Mouse (Mus musculus): ENCODE results near the gene Slc26a3. TPM values are rescaled to one million over a fixed set of nuclear protein-coding genes. Genes with fewer than 3 reads are reported as not detected.

Gene Slc26a3
- total RNA-seq, 1 experiment from 2014 or later, result not detected

DNA sequence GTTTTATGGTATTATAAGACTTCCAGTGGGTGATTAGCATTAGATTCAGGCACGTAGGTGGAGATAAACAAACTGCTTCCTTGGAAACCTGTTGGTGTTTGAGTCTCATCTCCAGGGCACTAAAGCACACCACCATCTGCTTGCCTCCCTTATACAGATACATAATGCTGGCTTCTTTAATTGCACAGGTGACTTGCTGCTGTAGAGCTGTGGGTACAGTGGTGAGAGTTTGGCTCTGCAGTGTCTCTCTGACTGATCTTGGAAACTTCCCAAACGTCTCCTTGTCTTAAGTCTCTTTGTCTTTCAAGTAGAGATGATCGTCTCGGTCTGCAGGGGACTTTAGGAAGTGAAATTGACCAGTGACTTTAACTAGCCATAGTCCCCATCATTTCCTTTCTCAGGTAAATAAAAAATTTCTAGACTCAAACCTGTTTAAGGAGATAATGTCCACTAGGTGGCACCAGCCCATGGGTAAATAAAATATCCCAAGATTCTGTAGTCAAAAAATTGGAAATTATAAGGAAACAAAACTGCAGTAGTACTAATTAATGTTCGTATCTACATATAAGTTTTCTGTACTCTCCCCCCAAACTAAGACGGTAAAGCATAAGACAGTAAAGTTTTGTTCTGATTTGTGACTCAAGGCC is 117.2 kb downstream of the Slc26a3 start:
- ATAC-seq (replicated peaks; ENCODE audit: low read depth, poor library complexity, severe bottlenecking), result 0 out of 2 replicates have a peak, but pooled peaks have one; percentile 36

DNA sequence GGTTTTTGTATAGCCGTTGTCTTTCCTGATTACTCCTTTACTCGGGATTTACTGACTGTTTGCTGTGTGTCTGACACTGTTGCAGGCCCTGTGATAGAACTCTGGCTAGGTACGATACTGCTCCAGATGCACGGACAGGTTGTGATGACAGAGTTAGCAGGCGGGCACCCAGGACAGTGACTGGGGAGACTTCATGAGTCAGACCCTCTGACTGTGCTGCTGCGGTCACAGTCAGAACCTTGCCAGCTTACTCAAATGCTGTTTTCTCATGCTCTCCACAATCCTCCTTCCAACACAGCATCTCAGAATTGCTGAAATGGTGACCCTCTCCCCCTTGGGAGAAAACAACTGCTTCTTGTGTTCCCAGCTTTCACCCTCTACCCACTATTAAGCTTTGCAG is 117.8 kb downstream of the Slc26a3 start:
- ATAC-seq (replicated peaks; ENCODE audit: low read depth, poor library complexity, severe bottlenecking), result no peak

DNA sequence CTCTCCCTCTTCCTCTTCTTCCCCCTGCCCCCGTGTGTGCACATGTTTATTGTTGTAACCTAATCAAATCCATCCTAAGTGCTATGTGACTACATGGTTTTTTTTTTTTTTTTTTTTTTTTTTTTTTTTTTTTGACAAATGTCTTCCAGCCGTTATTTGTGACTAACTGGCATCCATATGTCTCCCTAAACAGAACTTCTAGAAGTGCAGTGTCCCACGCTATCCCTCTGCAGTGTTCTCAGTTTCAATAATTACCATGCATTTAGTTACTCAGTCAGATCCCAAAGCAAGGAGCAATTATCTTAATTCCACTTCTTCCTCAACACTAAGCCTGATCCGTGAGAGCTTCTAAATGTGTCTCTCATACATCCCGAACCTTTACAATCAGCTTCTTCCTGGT is 120.5 kb downstream of the Slc26a3 start:
- no peak for ATAC-seq (replicated peaks; ENCODE audit: low read depth, poor library complexity, severe bottlenecking)

DNA sequence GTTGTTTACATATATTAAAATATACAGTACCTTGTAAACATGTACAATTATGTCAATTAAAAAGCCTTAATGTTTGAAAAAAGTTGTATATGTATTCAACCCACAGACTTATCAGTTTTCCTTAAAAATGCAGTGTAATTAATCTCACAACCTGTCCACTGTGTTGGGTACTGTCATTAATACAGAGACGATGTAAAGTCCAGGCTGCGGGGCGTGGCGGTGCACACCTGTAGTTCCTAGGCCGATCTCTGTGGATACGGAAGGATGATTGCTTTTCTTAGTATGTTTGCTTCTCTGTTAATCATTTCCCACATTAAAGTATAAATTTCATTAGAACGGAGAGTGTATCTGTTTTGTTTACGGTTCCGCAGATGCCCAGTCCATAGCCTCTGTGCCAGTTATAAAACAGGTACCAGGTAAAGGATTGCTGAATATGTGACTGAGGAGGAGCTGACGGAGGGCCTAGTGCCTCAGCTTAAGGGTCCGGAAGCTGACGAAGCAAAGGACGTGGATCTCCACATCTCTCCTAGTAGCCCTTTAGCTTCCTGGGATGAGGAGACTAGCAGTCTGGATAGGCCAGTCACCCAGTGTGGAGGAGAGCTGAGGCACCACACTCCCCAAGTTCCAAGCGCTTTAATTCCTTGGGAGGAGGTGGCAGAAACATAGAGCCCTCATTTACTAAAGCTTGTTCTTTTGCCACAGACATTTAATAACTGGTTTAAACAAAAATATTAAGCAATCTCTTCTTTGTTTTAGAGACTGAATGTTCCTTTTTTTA is 122.2 kb downstream of the Slc26a3 start:
- no peak for ATAC-seq (replicated peaks; ENCODE audit: low read depth, poor library complexity, severe bottlenecking)

DNA sequence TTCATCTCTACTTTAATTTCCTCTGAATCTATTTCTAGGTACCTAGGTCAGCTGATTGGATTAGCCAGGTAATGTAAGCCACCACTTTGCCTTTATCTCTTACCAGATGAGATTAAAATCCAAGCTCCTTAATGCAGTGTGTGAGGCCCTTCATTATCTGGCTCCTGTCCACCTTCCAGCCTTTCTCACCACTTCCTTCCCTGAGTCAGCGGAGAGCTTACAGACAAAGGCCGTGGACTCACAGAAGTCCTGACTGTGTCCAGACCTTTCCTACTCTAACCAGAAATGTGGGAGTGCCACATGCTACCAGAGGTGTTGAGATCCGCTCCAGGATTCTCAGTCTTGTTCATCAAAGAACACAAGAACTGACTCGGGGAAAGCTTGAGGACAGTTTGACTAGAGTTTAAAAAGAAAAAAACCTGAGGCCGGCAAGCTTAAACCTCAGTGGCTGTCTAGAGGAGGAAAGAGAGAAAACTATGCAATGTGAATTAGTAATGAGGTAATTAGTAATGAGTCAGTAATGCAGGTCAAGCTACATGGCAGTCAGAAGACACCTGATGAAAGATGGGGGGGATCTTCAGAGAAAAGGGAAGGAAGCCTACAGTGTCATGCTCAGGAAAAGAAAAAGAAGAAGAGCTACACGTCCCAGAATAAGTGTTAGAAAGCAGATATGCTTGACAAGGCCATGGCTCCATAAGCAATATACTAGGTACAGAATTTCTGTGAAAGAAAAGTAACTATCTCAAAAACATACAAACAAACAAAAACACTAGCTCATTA is 123.2 kb downstream of the Slc26a3 start:
- ATAC-seq (replicated peaks; ENCODE audit: low read depth, poor library complexity, severe bottlenecking), result 0 out of 2 replicates have a peak, but pooled peaks have one; percentile 60

DNA sequence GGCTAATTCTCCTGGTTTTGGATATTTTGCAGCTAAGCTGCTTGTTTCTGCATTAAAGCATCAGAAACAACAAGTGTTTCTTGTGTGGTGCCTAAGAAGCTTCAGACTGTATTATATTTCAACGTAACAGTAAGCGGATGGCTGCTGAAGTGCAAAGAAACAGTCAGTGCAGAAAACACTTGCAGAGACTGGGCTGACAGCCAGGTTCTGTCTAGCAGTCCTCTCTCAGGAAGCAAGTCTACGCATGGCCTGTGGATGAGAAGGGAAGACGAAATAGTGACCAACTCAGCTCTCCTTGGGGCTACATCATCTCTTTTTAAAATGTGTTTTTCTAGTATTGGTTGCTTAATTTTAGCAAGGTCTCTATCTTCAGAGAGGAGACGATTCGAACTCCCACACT is 129.4 kb downstream of the Slc26a3 start:
- no peak for ATAC-seq (replicated peaks; ENCODE audit: low read depth, poor library complexity, severe bottlenecking)

DNA sequence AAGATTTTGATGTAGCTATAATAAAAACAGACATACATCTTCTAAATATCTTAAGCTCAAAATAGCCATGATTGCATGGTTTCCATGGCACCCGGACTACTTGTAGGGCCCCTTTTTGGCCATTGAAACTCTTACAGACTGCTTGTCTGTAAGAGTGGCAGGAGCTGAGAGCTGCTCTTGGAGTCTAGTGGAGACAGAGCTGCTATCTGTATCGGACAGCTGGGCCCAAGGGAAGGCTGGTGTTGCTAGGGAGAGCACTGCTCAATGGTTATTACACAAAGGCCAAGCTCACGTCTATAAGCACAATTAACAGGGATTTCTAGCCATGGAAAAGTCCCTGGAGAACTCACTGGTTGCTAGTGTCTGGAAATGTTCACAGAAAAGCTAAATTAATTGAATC is 130.7 kb downstream of the Slc26a3 start:
- no peak for ATAC-seq (replicated peaks; ENCODE audit: low read depth, poor library complexity, severe bottlenecking)

Other genes with a start within 250 kb of the Slc26a3 start
- gene Gm6993, start 150.1 kb upstream of the Slc26a3 start, total RNA-seq (2017), result not detected in 2 replicates
- 3.3 TPM in 1 of 2 replicates, not detected in the other for gene Lamb1, start 125.6 kb upstream of the Slc26a3 start, total RNA-seq (2017)
- 154 and 160 TPM in 2 replicates for gene Dld, start 39.4 kb upstream of the Slc26a3 start, total RNA-seq (2017)
- gene Cbll1, start 108.7 kb downstream of the Slc26a3 start, total RNA-seq (2017), result 14.2 and 15.1 TPM in 2 replicates
- gene Slc26a4, start 169.1 kb downstream of the Slc26a3 start, total RNA-seq (2017), result not detected in 2 replicates
- 52.6 and 75.7 TPM in 2 replicates for gene Bcap29, start 243.8 kb downstream of the Slc26a3 start, total RNA-seq (2017)